Mouse (Mus musculus) fat pad, adult 2 months (tissue): ENCODE data around the gene Slit3.

ENCODE experiments used
- DNase-seq: peaks from one replicate; pipeline ENCODE4 v3.0.0-alpha.2; 2011; ENCODE audit warnings: low read depth, low spot score; ENCODE audit errors: extremely low read depth

The Slit3 gene

DNA sequence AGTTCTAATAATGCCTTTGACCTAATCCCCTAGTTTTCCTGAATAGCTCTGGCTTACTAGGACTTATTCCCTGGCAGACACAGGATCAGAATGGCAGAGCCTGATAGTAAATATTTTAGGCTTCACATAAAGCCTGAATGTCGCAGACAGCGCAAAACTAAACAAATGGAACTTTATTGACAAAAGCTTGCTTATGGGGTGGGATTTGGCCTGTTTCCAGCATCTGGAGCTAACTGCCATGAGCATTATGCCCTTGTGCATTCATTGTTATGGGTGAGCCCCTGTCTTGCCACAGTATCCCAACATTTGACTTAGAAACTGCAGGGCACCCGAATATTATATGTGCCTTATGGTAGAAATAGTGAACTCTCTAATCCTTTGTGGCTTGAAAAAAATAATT, 438.4 kb downstream of the Slit3 start:
- no peak for DNase-seq

DNA sequence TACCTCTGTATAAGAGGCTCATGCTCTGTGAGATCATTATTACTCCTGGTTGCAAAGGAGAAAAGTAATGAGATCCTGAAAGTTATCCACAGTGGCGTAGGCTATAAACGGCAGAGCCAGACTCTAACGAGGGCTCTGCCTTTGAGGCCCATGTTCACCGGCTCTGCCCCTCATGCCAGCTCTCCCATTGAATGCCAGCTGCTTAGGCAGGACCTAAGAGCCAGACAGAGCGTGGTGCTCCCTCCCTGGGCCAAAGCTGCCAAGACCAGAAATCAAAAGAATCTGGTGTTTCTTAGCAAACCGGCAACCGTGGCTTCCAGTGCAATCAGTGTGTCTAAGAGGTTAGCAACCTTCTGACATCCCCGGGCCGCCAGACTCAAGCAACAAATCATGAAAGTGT, 440.7 kb downstream of the Slit3 start:
- DNase-seq, result no peak

GRCm38 (mm10) chr11:35565322-35565721, 444.3 kb downstream of the Slit3 start:
- DNase-seq, result no peak

- no peak for DNase-seq
These were observed 445.7 kb downstream of the Slit3 start for GRCm38 (mm10) chr11:35566686-35567085.

- DNase-seq, result no peak
These were observed 448.3 kb downstream of the Slit3 start for GRCm38 (mm10) chr11:35569126-35569916.

- no peak for DNase-seq
These were observed 448.9 kb downstream of the Slit3 start for GRCm38 (mm10) chr11:35569957-35570356.

GRCm38 (mm10) chr11:35571910-35572309, 450.9 kb downstream of the Slit3 start:
- no peak for DNase-seq

DNA sequence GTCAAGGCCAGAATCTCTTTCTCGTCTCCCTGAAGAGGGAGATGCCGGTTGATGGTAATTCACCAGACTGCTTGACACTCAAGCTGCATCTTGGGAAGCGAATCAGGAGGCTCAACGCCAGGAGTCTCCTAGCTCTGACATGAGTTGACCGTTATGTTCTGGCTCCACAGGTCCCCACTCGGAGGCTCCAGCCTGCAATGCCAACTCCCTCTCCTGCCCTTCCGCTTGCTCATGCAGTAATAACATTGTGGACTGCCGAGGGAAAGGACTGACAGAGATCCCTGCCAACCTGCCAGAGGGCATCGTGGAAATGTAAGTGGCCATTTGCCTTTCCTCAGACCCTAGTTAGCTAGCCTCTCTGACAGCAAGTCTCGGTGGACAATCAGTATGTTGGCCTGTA, 457.8 kb downstream of the Slit3 start:
- no peak for DNase-seq

DNA sequence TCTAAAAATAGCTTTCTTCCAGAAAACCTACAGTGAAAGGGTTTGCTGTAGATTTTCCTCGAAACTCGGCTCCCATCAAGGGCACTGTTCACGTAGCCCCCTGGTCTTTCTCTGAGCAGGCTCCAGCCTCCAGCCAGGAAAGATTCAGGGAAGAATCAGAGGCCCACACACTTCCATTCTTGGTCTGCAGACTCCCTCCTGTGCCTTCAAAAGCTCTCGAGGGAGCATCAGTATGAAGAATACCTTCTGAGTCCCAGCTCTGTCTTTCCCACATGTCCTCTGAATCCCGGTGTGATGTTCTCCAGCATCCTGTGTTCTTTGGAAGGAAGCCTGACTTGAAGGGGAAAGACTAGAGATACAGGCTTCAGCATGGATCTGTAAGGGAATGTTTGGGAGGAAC, 461.6 kb downstream of the Slit3 start:
- no peak for DNase-seq

GRCm38 (mm10) chr11:35583633-35584032, 462.6 kb downstream of the Slit3 start:
- no peak for DNase-seq

DNA sequence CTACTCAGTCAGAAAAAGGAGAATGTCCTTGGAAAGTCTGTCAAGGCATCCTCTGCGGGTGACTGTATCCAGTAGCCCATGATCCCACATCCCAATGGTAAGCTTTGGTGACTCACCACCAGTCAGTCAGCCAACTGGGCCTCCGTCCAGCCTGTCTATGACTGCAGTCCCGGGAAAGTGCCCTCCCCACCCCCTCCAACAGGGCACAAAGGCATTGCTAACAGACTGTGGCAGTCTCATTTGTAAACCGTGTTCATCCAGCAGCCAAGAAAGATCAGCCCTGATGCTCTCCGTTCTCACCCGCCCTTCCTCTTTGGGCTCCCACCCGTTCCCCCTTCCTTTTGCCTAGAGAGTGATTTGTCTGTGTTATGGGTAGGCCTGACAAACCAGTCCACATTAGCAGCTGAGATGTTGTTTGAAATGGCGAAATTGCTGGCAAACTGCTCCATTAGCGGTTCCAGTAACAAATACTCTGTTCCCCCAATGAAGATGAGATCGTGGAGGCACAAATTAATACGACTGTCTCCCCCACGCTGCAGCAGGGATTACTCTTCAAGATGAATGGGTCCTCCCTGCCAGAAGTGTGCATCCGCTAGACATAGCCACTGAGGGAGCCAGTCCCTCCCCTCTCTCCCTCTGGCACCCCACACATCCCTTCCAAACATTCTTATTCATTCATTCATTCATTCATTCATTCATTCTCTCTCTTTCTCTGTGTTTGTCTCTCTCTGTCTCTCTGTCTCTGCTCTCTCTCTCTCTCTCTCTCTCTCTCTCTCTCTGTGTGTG, 466.3 kb downstream of the Slit3 start:
- DNase-seq, result no peak

GRCm38 (mm10) chr11:35589892-35590291, 468.9 kb downstream of the Slit3 start:
- no peak for DNase-seq

GRCm38 (mm10) chr11:35593146-35594034, 472.4 kb downstream of the Slit3 start:
- no peak for DNase-seq

- DNase-seq, result no peak
These were observed 475.0 kb downstream of the Slit3 start for GRCm38 (mm10) chr11:35596064-35596463.

DNA sequence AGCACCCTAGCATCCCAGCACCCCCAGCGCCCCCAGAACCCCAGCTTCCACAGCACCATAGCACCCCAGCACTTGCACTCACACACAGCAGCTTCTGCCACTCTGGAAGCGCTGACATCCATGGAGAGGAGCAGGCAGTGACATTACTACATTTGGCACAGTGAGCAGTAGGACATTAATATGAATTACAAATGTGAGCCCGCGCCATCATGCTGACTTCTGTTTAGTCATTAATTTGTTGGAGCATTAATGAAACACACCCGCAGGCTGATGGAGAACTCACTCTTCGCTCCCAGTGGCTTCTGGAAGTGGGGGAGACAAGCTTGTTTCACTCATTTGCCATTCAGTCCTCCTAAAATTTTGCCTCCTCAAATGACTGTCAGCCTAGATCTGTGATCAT, 476.9 kb downstream of the Slit3 start:
- DNase-seq, result no peak

GRCm38 (mm10) chr11:35598732-35599131, 477.7 kb downstream of the Slit3 start:
- DNase-seq, result no peak

DNA sequence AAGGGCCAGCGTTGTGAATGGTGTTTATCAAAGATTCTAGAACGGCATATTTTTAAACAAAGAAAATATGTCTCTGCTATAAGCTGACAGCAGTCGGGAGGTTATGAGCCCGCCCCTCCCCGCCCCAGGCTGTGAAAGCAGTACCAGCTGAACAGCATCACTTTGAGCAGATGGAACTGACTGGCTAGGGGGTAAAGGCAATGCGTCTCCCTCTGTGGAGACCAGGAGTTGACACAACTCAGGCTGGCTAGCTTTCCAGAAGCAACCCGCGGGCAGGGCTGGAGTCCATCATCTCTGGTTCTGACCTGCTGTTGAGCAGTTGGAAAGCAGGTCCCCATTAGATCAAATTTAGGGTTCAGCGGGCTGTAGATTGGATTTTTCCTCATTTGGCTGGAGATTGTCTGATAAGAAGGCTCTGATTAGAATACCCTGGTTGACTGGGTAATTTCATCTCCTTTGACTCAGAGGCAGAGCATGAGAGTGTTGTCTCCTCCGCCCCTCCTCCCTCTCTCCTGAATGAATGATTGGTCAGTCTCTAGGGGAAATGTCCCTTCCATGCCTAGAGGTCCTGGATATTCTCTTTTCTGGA, 480.7 kb downstream of the Slit3 start:
- no peak for DNase-seq

DNA sequence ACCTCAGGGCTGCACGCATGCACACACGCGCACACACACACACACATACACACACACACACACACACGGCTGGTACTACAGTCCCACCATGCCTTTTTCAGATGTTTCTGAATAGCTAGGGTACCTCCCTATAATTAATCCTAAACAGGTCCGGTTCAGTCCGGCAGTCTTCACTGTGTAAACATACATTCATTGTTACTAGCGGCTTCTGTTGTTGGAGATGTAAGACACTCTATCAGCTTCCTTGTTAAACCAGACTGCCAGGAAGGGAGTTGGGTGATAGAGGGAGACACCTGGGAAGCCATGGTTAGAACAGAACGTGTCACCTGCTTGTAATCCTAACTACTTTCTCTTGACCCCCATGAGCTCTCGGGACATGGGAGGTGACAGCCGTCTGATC, 481.6 kb downstream of the Slit3 start:
- no peak for DNase-seq

DNA sequence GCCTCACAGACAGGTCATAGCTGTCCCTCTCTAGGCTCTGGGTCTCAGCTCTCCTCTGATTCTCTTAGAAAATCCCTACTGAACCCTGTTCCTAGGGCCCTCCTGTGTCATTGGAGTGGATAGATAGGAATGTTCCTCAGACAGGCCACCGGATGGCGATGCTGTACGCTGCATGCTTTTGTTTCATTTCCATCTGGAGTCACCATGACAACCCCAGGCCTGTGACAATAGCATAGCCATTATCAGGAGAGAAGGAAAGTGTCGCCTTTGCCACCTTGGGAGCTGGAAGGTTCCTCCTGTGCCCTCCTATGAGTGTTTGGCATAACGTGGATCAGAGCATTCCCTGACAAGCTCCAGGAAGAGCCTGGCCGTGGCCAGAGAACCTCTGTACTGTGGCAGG, 482.9 kb downstream of the Slit3 start:
- DNase-seq, result no peak

DNA sequence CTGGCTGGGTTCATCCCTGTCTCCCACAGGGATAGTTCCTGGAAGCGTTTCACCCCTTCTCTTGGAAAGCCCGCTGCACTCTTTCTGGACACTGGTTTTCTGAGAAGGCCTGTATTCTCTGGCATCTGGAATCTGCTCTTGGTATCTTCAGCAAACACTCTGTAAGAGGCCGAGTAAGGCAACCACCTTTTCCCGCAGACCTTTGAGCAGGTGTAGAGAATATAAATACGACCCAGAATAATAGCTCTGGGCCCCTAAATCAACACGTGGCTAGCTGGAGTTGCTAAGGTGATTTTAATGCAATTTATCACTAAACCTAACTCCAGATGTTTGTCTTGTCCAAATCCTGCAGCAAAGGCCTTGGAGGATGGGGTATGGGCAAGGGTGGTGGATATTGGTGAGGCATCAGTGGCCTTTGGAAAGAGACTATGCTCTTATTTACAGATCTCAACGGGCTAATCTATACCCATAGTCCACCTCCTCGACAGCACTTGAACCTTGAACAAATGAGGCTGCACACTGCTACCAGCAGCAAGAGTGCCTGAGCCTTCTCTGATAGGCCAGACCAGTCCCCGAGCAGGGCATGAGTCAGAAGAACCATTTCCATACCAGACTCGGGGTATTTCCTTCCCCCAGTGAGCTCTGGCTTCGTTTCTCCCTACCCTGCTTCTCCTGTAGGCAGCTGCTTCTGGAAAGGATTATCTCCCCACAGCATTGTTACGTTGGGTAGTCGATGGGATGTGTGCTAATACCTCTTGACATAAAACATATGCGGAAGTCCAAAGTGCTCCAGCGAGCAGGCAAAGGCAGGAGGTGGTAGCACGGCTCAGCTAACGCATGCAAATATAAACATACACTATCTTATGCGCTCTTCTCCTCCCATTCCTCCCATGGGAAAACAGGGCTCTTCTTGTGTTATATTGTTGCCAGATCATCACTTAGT, 484.1 kb downstream of the Slit3 start:
- no peak for DNase-seq
